Mouse (Mus musculus) regulatory T cell (primary cell): ENCODE results near the gene Pdzd7.

Experiments
- in situ Hi-C: fragments of 300-600 bp; cut with MboI, MseI; formaldehyde crosslinking; loops from one replicate; pipeline ENCODE4 v1.15.1; 2025; ENCODE audit warnings: high pct_unique_total_duplicates

Pdzd7 gene

GRCm38 (mm10) chr19:45045651-45046050 lies at the start of gene Pdzd7:
TSS of gene Pdzd7 (minus strand) at chr19:45045717.
- in situ Hi-C loops = no loop called here

- in situ Hi-C loops = no loop called here
Observed at GRCm38 (mm10) chr19:45081841-45082550, 36.5 kb upstream of the Pdzd7 start.

- in situ Hi-C loops = no loop called here
Observed at GRCm38 (mm10) chr19:45081279-45081678, 35.8 kb upstream of the Pdzd7 start.

GRCm38 (mm10) chr19:45080711-45081110 lies 35.2 kb upstream of the Pdzd7 start:
- in situ Hi-C loops = no loop called here

GRCm38 (mm10) chr19:45079769-45080515 lies 34.4 kb upstream of the Pdzd7 start:
- in situ Hi-C loops = no loop called here

GRCm38 (mm10) chr19:45078971-45079764 lies 33.7 kb upstream of the Pdzd7 start:
- in situ Hi-C loops = no loop called here

GRCm38 (mm10) chr19:45077742-45078645 lies 32.5 kb upstream of the Pdzd7 start:
- in situ Hi-C loops = no loop called here

GRCm38 (mm10) chr19:45076586-45077510 lies 31.3 kb upstream of the Pdzd7 start:
- in situ Hi-C loops = no loop called here

GRCm38 (mm10) chr19:45076036-45076575 lies 30.6 kb upstream of the Pdzd7 start:
- in situ Hi-C loops = no loop called here

GRCm38 (mm10) chr19:45075323-45076035 lies 30.0 kb upstream of the Pdzd7 start:
- in situ Hi-C loops = no loop called here

GRCm38 (mm10) chr19:45074580-45075322 lies 29.2 kb upstream of the Pdzd7 start, which contains the start of gene Kazald1:
TSS of gene Kazald1 (plus strand) at chr19:45075241.
- in situ Hi-C loops = no loop called here

- in situ Hi-C loops = no loop called here
Observed at GRCm38 (mm10) chr19:45073871-45074542, 28.5 kb upstream of the Pdzd7 start.

- in situ Hi-C loops = no loop called here
Observed at GRCm38 (mm10) chr19:45067758-45068510, 22.4 kb upstream of the Pdzd7 start.

- in situ Hi-C loops = no loop called here
Observed at GRCm38 (mm10) chr19:45067170-45067569, 21.7 kb upstream of the Pdzd7 start.

- in situ Hi-C loops = no loop called here
Observed at GRCm38 (mm10) chr19:45065226-45065625, 19.7 kb upstream of the Pdzd7 start.

GRCm38 (mm10) chr19:45063565-45064292 lies 18.2 kb upstream of the Pdzd7 start:
- in situ Hi-C loops = no loop called here
